ENCODE assay signal across 8 mouse cellular contexts in genomic region chr11:54859322-54860165, GRCm38 (mm10). TPM values are rescaled to one million over a fixed set of nuclear protein-coding genes. Genes with fewer than 3 reads are reported as not detected.
A peak's percentile ranks its signal among the peaks of the same experiment; 100 is the strongest.
DNase-seq lines count a peak whose midpoint lies in the region; ATAC-seq and TF ChIP-seq lines count a peak whose summit lies in the region.

No protein-coding gene starts in this region.

- H3K9me3 ChIP-seq in kidney, embryonic 14.5 days (ENCODE audit: control insufficient read depth, low read length) = no peaks in the 10 kb centered on the region
- H3K9me3 ChIP-seq in forebrain, postnatal 0 days (ENCODE audit: low read length) = no peaks in the 10 kb centered on the region
- no peaks in the 10 kb centered on the region for H3K9me3 ChIP-seq in liver, embryonic 12.5 days (replicated peaks)
- no peaks in the 10 kb centered on the region for H3K9me3 ChIP-seq in stomach, embryonic 16.5 days (replicated peaks; ENCODE audit: control insufficient read depth, low read length)

- H3K4me2 ChIP-seq in kidney, embryonic 14.5 days (replicated peaks; ENCODE audit: low read depth, low read length) = peak overlapping the region; percentile 83
- peak overlapping the region; percentile 63 for H3K4me2 ChIP-seq in forebrain, postnatal 0 days (ENCODE audit: low read depth)
- H3K4me2 ChIP-seq in liver, embryonic 12.5 days = peak overlapping the region; percentile 87
- H3K4me2 ChIP-seq in stomach, embryonic 16.5 days (ENCODE audit: low read depth, low read length) = peak overlapping the region; percentile 67

- no peak overlapping the region; the same call in 1 of the 2 replicates for H3K27ac ChIP-seq in kidney, embryonic 14.5 days (ENCODE audit: low read depth, low read length)
- peak overlapping the region; percentile 77 for H3K27ac ChIP-seq in forebrain, postnatal 0 days (ENCODE audit: low read depth, low read length)
- H3K27ac ChIP-seq in liver, embryonic 12.5 days = peak overlapping the region; percentile 97
- H3K27ac ChIP-seq in stomach, embryonic 16.5 days (ENCODE audit: low read length) = peak overlapping the region; percentile 44; the same call in 1 of the 2 replicates

- in situ Hi-C loops in Patski (cut with MboI; ENCODE audit: low pct_unique_long_range_greater_than_20kb) = loop anchor here (5.0 to 10.0 kb wide), 3 partner anchors 72 to 305 kb away; partner anchors contain the start of gene Cdc42se2

- CTCF ChIA-PET in Patski (lab: Charles Lee) = interaction anchor here (0.7 to 2.4 kb wide), 6 partner anchors 11 to 158 kb away, joined by 3 to 21 read pairs (median 5); no protein-coding TSS in a partner anchor

- no peaks in the 10 kb centered on the region for H3K36me3 ChIP-seq in kidney, embryonic 14.5 days (ENCODE audit: control insufficient read depth, insufficient read depth, low read length)
- no peaks in the 10 kb centered on the region for H3K36me3 ChIP-seq in forebrain, postnatal 0 days (ENCODE audit: insufficient read depth)
- peaks cover 4% of the 10 kb centered on the region; the same call in 1 of the 2 replicates for H3K36me3 ChIP-seq in liver, embryonic 12.5 days
- no peaks in the 10 kb centered on the region for H3K36me3 ChIP-seq in stomach, embryonic 16.5 days (ENCODE audit: control insufficient read depth, insufficient read depth, low read length)

- DNase-seq in kidney, postnatal 10 days = no peak
- no peak for DNase-seq in Patski (ENCODE audit: low read depth, low spot score)
- DNase-seq in forebrain, postnatal 0 days = peak; percentile 47
- DNase-seq in urinary bladder, adult 2 months (ENCODE audit: low spot score) = no peak
- no peak for DNase-seq in ovary, adult 18-20 months (ENCODE audit: low spot score)

- WGBS in kidney, embryonic 14.5 days = 22% methylated on average over 11 of the region's 11 CpGs
- WGBS in forebrain, postnatal 0 days = 21% methylated on average over 11 of the region's 11 CpGs
- WGBS in liver, embryonic 12.5 days (ENCODE audit: insufficient replicate concordance) = 20% methylated on average over 11 of the region's 11 CpGs
- 24% methylated on average over 11 of the region's 11 CpGs for WGBS in stomach, embryonic 16.5 days

- H3K9ac ChIP-seq in kidney, embryonic 14.5 days (ENCODE audit: low read depth, low read length) = peak overlapping the region; percentile 70
- H3K9ac ChIP-seq in forebrain, postnatal 0 days = peak overlapping the region; percentile 69
- H3K9ac ChIP-seq in liver, embryonic 12.5 days = peak overlapping the region; percentile 81
- peak overlapping the region; percentile 77 for H3K9ac ChIP-seq in stomach, embryonic 16.5 days (ENCODE audit: low read length)

- POLR2A ChIA-PET in Patski (lab: Charles Lee) = interaction anchor here (0.7 to 1.0 kb wide), 3 partner anchors 151 to 159 kb away, joined by 3 read pairs; no protein-coding TSS in a partner anchor

- no peaks in the 10 kb centered on the region for H3K27me3 ChIP-seq in kidney, embryonic 14.5 days (ENCODE audit: control insufficient read depth, insufficient read depth, low read length)
- no peaks in the 10 kb centered on the region for H3K27me3 ChIP-seq in Patski
- no peaks in the 10 kb centered on the region for H3K27me3 ChIP-seq in forebrain, postnatal 0 days (ENCODE audit: insufficient read depth, low read length)
- no peaks in the 10 kb centered on the region for H3K27me3 ChIP-seq in liver, embryonic 12.5 days (replicated peaks)
- H3K27me3 ChIP-seq in stomach, embryonic 16.5 days (ENCODE audit: control insufficient read depth, insufficient read depth, low read length) = no peaks in the 10 kb centered on the region

- peak; percentile 85 for TF ChIP-seq CTCF in Patski (IDR thresholded peaks at IDR 0.05)
- peak; percentile 65 for TF ChIP-seq CTCF in forebrain, postnatal 0 days (IDR thresholded peaks at IDR 0.05; ENCODE audit: low read depth)

- no peak for ATAC-seq in kidney, embryonic 14.5 days (ENCODE audit: low FRiP score, low TSS enrichment)
- no peak for ATAC-seq in Patski
- ATAC-seq in forebrain, postnatal 0 days = no peak
- no peak for ATAC-seq in liver, embryonic 12.5 days
- ATAC-seq in stomach, embryonic 16.5 days (ENCODE audit: insufficient read depth, low FRiP score) = no peak

- peak overlapping the region; percentile 69 for H3K4me3 ChIP-seq in kidney, embryonic 14.5 days (ENCODE audit: low read length)
- H3K4me3 ChIP-seq in forebrain, postnatal 0 days (ENCODE audit: low read depth, low read length) = peak overlapping the region; percentile 57
- peak overlapping the region; percentile 77 for H3K4me3 ChIP-seq in liver, embryonic 12.5 days
- peak overlapping the region; percentile 84 for H3K4me3 ChIP-seq in stomach, embryonic 16.5 days (replicated peaks; ENCODE audit: low read length)

- H3K4me1 ChIP-seq in kidney, embryonic 14.5 days (ENCODE audit: control insufficient read depth, insufficient read depth, low read length) = peaks cover 8% of the 10 kb centered on the region; the same call in 1 of the 2 replicates
- H3K4me1 ChIP-seq in forebrain, postnatal 0 days (ENCODE audit: insufficient read depth) = no peaks in the 10 kb centered on the region
- H3K4me1 ChIP-seq in liver, embryonic 12.5 days = peaks cover 25% of the 10 kb centered on the region
- peaks cover 4% of the 10 kb centered on the region; the same call in 1 of the 2 replicates for H3K4me1 ChIP-seq in stomach, embryonic 16.5 days (ENCODE audit: control insufficient read depth, insufficient read depth, low read length)

RNA-seq across cellular contexts. Expression of gene Lyrm7, which starts 1.2 kb away (rescaled TPM):
- 6.7 and 9.6 TPM in 2 replicates for polyA plus RNA-seq in kidney, embryonic 14.5 days (2014; fragmentation: Nextera tagmentation; extraction: Ambion mirVana)
- 16.3 TPM for polyA plus RNA-seq in Patski (2021)
- total RNA-seq in forebrain, postnatal 0 days (2014; rRNA removed) = 4.0 and 7.1 TPM in 2 replicates
- 11.3 and 12.2 TPM in 2 replicates for polyA plus RNA-seq in forebrain, postnatal 0 days (2015; fragmentation: Nextera tagmentation; extraction: Ambion mirVana)
- 6.7 and 7.6 TPM in 2 replicates for polyA plus RNA-seq in liver, embryonic 12.5 days (2016; fragmentation: Nextera tagmentation; extraction: Ambion mirVana)
- polyA plus RNA-seq in stomach, embryonic 16.5 days (2015; fragmentation: Nextera tagmentation; extraction: Ambion mirVana) = 10.5 and 10.6 TPM in 2 replicates
- polyA plus RNA-seq in urinary bladder, adult 2 months (2012; rRNA removed) = 5.0 and 6.3 TPM in 2 replicates

RNA-seq across cellular contexts. Expression of gene Hint1, which starts 6.6 kb away (rescaled TPM):
- polyA plus RNA-seq in kidney, embryonic 14.5 days (2014; fragmentation: Nextera tagmentation; extraction: Ambion mirVana) = 720 and 912 TPM in 2 replicates
- polyA plus RNA-seq in Patski (2021) = 815 TPM
- 622 and 776 TPM in 2 replicates for total RNA-seq in forebrain, postnatal 0 days (2014; rRNA removed)
- polyA plus RNA-seq in forebrain, postnatal 0 days (2015; fragmentation: Nextera tagmentation; extraction: Ambion mirVana) = 1,041 and 1,347 TPM in 2 replicates
- 479 and 518 TPM in 2 replicates for polyA plus RNA-seq in liver, embryonic 12.5 days (2016; fragmentation: Nextera tagmentation; extraction: Ambion mirVana)
- 505 and 634 TPM in 2 replicates for polyA plus RNA-seq in stomach, embryonic 16.5 days (2015; fragmentation: Nextera tagmentation; extraction: Ambion mirVana)
- 453 and 489 TPM in 2 replicates for polyA plus RNA-seq in urinary bladder, adult 2 months (2012; rRNA removed)

RNA-seq across cellular contexts. Expression of gene Gpx3, which starts 42.7 kb away (rescaled TPM):
- 83.0 and 101 TPM in 2 replicates for polyA plus RNA-seq in kidney, embryonic 14.5 days (2014; fragmentation: Nextera tagmentation; extraction: Ambion mirVana)
- 1,215 TPM for polyA plus RNA-seq in Patski (2021)
- total RNA-seq in forebrain, postnatal 0 days (2014; rRNA removed) = 7.1 and 16.0 TPM in 2 replicates
- polyA plus RNA-seq in forebrain, postnatal 0 days (2015; fragmentation: Nextera tagmentation; extraction: Ambion mirVana) = 35.0 and 44.0 TPM in 2 replicates
- polyA plus RNA-seq in liver, embryonic 12.5 days (2016; fragmentation: Nextera tagmentation; extraction: Ambion mirVana) = 30.9 and 32.9 TPM in 2 replicates
- polyA plus RNA-seq in stomach, embryonic 16.5 days (2015; fragmentation: Nextera tagmentation; extraction: Ambion mirVana) = 174 and 187 TPM in 2 replicates
- polyA plus RNA-seq in urinary bladder, adult 2 months (2012; rRNA removed) = 53.0 and 110 TPM in 2 replicates
